Mouse (Mus musculus): Measurements from ENCODE around the gene Sae1. TPM values are rescaled to one million over a fixed set of nuclear protein-coding genes. Genes with fewer than 3 reads are reported as not detected.

Gene Sae1
- polyA plus RNA-seq, 1 experiment from 2014 or later = 232 TPM

DNA sequence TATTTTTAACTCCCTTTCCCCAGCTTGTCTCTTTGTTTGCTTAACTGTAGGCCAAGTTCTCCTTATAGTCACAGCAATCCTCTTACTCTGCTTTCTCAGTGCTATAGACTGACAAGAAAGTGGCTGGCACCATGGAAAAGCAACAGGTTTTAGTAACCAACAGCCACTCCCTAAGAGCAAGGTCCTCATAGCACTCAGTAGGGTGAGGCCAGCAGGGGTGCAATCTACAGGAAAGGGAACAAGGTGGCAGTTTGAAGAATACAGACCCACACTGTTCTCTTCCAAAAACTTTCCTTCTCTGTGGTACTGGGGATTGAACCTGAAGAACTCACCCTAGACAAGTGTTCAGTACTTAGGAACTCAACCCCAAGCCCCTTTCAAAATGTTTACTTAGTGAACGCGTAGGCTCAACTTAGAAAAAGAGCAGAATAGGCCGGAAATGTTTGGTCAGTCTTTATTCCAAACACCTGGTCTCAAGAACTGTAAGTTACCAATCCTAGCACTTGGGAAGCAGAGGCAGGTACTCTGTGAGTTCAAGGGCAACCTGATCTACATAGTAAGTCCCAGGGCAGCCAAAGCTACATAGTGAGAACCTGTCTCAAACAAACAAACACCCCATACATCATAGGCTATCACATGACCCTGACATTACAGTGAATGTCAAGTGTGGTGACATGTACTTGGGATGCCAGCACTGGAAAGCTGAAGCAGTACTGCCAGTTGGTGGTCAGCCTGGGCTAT, 31.6 kb downstream of the Sae1 start:
- WGBS = 84% methylated on average over 3 of the region's 3 CpGs
- no peak overlapping the region for H3K27ac ChIP-seq (replicated peaks; ENCODE audit: low read depth, low read length)
- DNase-seq (ENCODE audit: low spot score) (no peak), ATAC-seq (ENCODE audit: low read depth) (no peak)
- H3K9me3 ChIP-seq (ENCODE audit: control insufficient read depth, low read length) = 0 out of 2 replicates have a peak, but pooled peaks cover 4% of the 10 kb centered on the region
- H3K4me2 ChIP-seq (ENCODE audit: low read depth, low read length) = no peak overlapping the region
- peaks cover 69% of the 10 kb centered on the region for H3K36me3 ChIP-seq (ENCODE audit: control insufficient read depth, insufficient read depth, low read length)
- H3K4me1 ChIP-seq (ENCODE audit: control insufficient read depth, insufficient read depth, low read length) = no peaks in the 10 kb centered on the region
- no peaks in the 10 kb centered on the region for H3K27me3 ChIP-seq (replicated peaks; ENCODE audit: control insufficient read depth, insufficient read depth, low read length)
- H3K9ac ChIP-seq (ENCODE audit: low read depth, low read length) = no peak overlapping the region
- no peak overlapping the region for H3K4me3 ChIP-seq (ENCODE audit: low read depth, low read length)

DNA sequence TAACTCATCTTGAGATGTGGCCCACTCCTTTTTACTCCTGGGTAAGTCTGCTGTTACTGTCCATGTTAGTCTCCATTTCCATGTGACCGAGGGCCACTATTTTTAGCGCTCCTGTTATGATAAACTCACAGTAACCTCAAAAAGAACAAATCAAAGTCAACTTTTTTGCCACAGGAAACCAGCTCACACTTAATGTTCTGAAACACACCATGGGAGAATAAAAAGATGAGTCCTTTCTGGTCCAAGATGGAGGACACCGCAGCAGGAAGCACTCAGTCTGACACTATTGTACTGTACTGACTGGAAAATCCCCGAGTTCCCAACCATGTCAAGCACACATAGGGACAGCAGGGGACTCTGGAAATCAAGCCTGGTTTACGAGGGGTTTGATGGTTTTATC, 37.6 kb downstream of the Sae1 start:
- H3K27ac ChIP-seq (replicated peaks; ENCODE audit: low read depth, low read length) = no peak overlapping the region
- peaks cover 66% of the 10 kb centered on the region for H3K36me3 ChIP-seq (ENCODE audit: control insufficient read depth, insufficient read depth, low read length)
- no peaks in the 10 kb centered on the region for H3K27me3 ChIP-seq (replicated peaks; ENCODE audit: control insufficient read depth, insufficient read depth, low read length)
- H3K4me1 ChIP-seq (ENCODE audit: control insufficient read depth, insufficient read depth, low read length) = no peaks in the 10 kb centered on the region
- H3K4me2 ChIP-seq (ENCODE audit: low read depth, low read length) = no peak overlapping the region
- H3K4me3 ChIP-seq (ENCODE audit: low read depth, low read length) = no peak overlapping the region
- DNase-seq (ENCODE audit: low spot score) (no peak), ATAC-seq (ENCODE audit: low read depth) (no peak)
- H3K9ac ChIP-seq (ENCODE audit: low read depth, low read length) = no peak overlapping the region
- 87% methylated on average over 5 of the region's 5 CpGs for WGBS
- 0 out of 2 replicates have a peak, but pooled peaks cover 4% of the 10 kb centered on the region for H3K9me3 ChIP-seq (ENCODE audit: control insufficient read depth, low read length)

DNA sequence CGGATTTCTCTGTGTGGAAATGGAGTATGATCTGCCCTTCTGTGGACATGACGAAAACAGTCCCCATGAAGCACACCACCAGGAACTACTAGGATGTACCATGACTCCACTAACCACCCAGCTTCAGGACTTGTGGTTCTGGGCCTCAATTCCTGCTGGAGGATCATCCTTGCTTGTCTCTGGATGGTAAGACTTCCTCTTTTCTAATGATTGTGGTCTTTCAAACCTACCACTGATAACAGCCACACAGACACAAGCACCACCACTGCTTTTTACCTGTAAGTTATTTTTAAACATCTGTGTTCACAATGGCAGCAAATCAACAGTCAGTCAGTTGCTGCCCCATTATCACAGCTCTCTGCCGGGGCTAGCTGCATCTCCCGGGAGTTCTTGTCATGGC, 42.3 kb downstream of the Sae1 start:
- H3K27ac ChIP-seq (replicated peaks; ENCODE audit: low read depth, low read length) = no peak overlapping the region
- H3K4me1 ChIP-seq (ENCODE audit: control insufficient read depth, insufficient read depth, low read length) = no peaks in the 10 kb centered on the region
- H3K9ac ChIP-seq (ENCODE audit: low read depth, low read length) = no peak overlapping the region
- H3K27me3 ChIP-seq (replicated peaks; ENCODE audit: control insufficient read depth, insufficient read depth, low read length) = no peaks in the 10 kb centered on the region
- no peak for ATAC-seq (ENCODE audit: low read depth)
- no peaks in the 10 kb centered on the region for H3K9me3 ChIP-seq (ENCODE audit: control insufficient read depth, low read length)
- no peak overlapping the region for H3K4me2 ChIP-seq (ENCODE audit: low read depth, low read length)
- DNase-seq (ENCODE audit: low spot score) = no peak
- 88% methylated on average over 4 of the region's 4 CpGs for WGBS
- H3K4me3 ChIP-seq (ENCODE audit: low read depth, low read length) = no peak overlapping the region
- H3K36me3 ChIP-seq (ENCODE audit: control insufficient read depth, insufficient read depth, low read length) = peaks cover 68% of the 10 kb centered on the region

DNA sequence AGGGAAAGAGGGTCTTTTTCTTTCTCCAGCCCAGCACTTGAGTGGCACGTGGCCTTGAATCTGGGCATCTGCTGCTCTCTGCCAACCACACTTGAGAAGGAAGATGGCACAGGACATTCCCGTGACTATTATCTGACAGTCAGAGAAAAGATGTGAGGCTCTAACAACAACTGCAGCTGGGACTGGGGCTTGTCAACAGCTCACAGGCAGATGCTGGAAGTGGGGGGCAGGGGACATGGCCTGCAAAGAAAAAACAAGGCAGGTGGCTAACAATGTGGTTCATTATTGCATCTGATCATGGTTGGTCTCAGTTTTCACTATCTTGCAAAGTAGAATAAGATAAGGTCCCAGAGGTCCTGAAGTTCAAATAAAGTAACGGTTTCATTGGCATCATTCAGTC, 43.0 kb downstream of the Sae1 start:
- DNase-seq (ENCODE audit: low spot score) = no peak
- H3K4me2 ChIP-seq (ENCODE audit: low read depth, low read length) = no peak overlapping the region
- H3K27me3 ChIP-seq (replicated peaks; ENCODE audit: control insufficient read depth, insufficient read depth, low read length) = no peaks in the 10 kb centered on the region
- no peaks in the 10 kb centered on the region for H3K9me3 ChIP-seq (ENCODE audit: control insufficient read depth, low read length)
- no peak for ATAC-seq (ENCODE audit: low read depth)
- peaks cover 66% of the 10 kb centered on the region for H3K36me3 ChIP-seq (ENCODE audit: control insufficient read depth, insufficient read depth, low read length)
- H3K4me3 ChIP-seq (ENCODE audit: low read depth, low read length) = no peak overlapping the region
- WGBS = 91% methylated on average over 3 of the region's 3 CpGs
- H3K27ac ChIP-seq (replicated peaks; ENCODE audit: low read depth, low read length) = no peak overlapping the region
- H3K9ac ChIP-seq (ENCODE audit: low read depth, low read length) = no peak overlapping the region
- no peaks in the 10 kb centered on the region for H3K4me1 ChIP-seq (ENCODE audit: control insufficient read depth, insufficient read depth, low read length)

DNA sequence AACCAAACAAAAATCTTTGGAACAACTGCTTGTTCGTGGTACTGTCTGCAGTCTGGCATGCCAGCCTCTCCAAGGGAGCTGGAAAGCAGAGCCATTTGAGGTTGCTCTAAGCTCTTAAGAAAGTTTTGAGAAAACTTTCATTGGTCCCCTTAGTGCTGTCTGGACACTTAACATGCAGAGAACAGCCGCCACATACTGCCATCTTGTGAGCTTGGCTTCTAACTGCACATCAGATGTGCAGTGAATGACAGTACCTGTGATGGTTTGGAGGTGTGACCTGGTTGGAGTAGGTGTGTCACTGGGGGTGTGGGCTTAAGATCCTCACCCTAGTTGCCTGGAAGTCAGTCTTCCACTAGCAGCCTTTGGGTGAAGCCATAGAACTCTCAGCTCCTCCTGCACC, 49.9 kb downstream of the Sae1 start:
- peak; percentile 16 for DNase-seq (ENCODE audit: low spot score)

DNA sequence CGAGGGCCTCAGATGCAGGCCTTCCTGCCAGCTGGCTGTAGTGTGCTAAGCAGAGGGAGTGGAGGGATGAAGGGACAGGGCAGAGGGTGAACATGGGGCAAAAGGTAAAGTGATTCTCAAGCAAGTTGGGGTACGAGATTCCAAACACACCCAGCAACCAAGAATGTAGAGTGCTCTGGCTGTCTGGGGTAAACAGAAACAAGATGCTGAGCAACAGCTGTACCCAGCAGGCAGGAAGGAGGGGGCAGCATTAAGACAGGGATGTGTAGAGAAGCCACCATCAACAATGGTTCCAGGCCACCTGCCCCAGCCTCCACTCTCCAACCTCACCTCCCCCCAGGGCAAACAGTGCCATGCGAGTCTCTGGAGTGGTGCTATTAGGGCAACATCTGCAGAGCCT, 58.5 kb downstream of the Sae1 start:
- DNase-seq (ENCODE audit: low spot score) (no peak), ATAC-seq (ENCODE audit: low read depth) (0 out of 2 replicates have a peak, but pooled peaks have one; percentile 13)
- WGBS = 67% methylated on average over 3 of the region's 3 CpGs
- H3K27me3 ChIP-seq (replicated peaks; ENCODE audit: control insufficient read depth, insufficient read depth, low read length) = no peaks in the 10 kb centered on the region
- H3K27ac ChIP-seq (replicated peaks; ENCODE audit: low read depth, low read length) = no peak overlapping the region
- H3K4me1 ChIP-seq (ENCODE audit: control insufficient read depth, insufficient read depth, low read length) = no peaks in the 10 kb centered on the region
- peaks cover 76% of the 10 kb centered on the region for H3K36me3 ChIP-seq (ENCODE audit: control insufficient read depth, insufficient read depth, low read length)
- no peaks in the 10 kb centered on the region for H3K9me3 ChIP-seq (ENCODE audit: control insufficient read depth, low read length)
- H3K9ac ChIP-seq (ENCODE audit: low read depth, low read length) = no peak overlapping the region
- no peak overlapping the region for H3K4me2 ChIP-seq (ENCODE audit: low read depth, low read length)
- H3K4me3 ChIP-seq (ENCODE audit: low read depth, low read length) = no peak overlapping the region

More for the DNA sequence above, 49.9 kb downstream of the Sae1 start:
- Histone ChIP-seq H3K27ac (replicated peaks; ENCODE audit: low read depth, low read length) (no peak overlapping the region), H3K4me3 (ENCODE audit: low read depth, low read length) (no peak overlapping the region), H3K36me3 (ENCODE audit: control insufficient read depth, insufficient read depth, low read length) (peaks cover 64% of the 10 kb centered on the region), H3K4me1 (ENCODE audit: control insufficient read depth, insufficient read depth, low read length) (no peaks in the 10 kb centered on the region), H3K4me2 (ENCODE audit: low read depth, low read length) (no peak overlapping the region), H3K9ac (ENCODE audit: low read depth, low read length) (no peak overlapping the region), H3K27me3 (replicated peaks; ENCODE audit: control insufficient read depth, insufficient read depth, low read length) (no peaks in the 10 kb centered on the region), H3K9me3 (ENCODE audit: control insufficient read depth, low read length) (no peaks in the 10 kb centered on the region)
- no peak for ATAC-seq (ENCODE audit: low read depth)
- WGBS = 70% methylated on average over 2 of the region's 2 CpGs

DNA sequence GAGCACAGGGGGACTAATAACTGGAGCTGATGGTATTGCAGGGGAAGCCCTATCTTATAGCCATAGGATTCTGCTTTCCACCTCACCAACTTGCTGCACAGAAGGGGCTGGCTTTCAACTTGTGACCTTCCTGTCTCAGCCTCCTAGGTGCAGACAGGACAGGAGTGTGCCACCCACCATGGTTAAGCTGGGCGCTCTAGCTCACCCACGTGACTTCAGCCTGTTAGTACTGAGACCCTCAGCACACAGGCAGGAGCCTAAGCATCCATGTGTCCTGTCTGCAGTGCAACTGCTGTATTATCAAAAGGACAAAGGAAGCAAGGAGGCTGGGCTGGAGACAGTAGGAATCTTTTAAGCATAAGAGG, 61.0 kb downstream of the Sae1 start:
- ATAC-seq (ENCODE audit: low read depth) (no peak), DNase-seq (ENCODE audit: low spot score) (no peak)
- H3K4me2 ChIP-seq (ENCODE audit: low read depth, low read length) = no peak overlapping the region
- no peak overlapping the region for H3K4me3 ChIP-seq (ENCODE audit: low read depth, low read length)
- no peak overlapping the region for H3K9ac ChIP-seq (ENCODE audit: low read depth, low read length)
- no peak overlapping the region for H3K27ac ChIP-seq (replicated peaks; ENCODE audit: low read depth, low read length)
- H3K36me3 ChIP-seq (ENCODE audit: control insufficient read depth, insufficient read depth, low read length) = peaks cover 64% of the 10 kb centered on the region
- H3K27me3 ChIP-seq (replicated peaks; ENCODE audit: control insufficient read depth, insufficient read depth, low read length) = no peaks in the 10 kb centered on the region
- no peaks in the 10 kb centered on the region for H3K4me1 ChIP-seq (ENCODE audit: control insufficient read depth, insufficient read depth, low read length)
- H3K9me3 ChIP-seq (ENCODE audit: control insufficient read depth, low read length) = no peaks in the 10 kb centered on the region
- 85% methylated on average over 2 of the region's 2 CpGs for WGBS

DNA sequence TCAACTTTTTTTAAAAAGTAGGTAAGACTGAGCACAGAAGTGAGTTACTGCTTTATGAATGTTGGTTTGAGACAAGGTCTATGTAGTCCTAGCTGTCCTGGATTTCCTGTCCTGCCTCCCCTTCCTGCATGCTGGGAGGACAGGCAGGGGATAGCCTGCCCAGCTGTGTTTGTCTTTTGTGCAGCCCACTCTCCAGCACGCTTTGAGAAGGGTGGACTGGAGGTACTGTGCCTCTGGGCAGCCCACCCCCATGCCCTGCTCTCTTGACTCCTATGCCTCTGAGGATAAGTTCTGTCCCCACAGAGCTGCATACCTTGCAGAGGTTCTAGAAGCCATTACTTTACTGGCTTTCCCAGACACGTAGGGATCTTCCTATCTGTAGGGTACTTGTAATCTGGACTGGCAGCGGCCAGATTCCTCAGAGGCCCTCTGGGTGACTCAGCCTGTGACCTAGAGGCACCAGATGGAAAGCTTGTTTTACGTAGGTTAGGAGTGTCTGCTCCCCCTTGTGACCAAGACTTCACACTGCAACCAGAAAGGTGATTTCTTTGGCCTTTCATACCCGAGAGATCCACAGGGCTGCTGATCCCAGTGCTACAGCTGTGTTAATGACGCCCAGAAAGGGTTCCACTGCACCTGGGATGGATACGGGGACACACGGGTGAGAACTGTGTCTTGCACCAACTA, 61.5 kb downstream of the Sae1 start:
- Histone ChIP-seq H3K4me3 (ENCODE audit: low read depth, low read length) (no peak overlapping the region), H3K27me3 (replicated peaks; ENCODE audit: control insufficient read depth, insufficient read depth, low read length) (no peaks in the 10 kb centered on the region), H3K9ac (ENCODE audit: low read depth, low read length) (no peak overlapping the region), H3K36me3 (ENCODE audit: control insufficient read depth, insufficient read depth, low read length) (peaks cover 64% of the 10 kb centered on the region), H3K27ac (replicated peaks; ENCODE audit: low read depth, low read length) (peak overlapping the region; percentile 58; the same call in 1 of the 2 replicates), H3K9me3 (ENCODE audit: control insufficient read depth, low read length) (no peaks in the 10 kb centered on the region), H3K4me1 (ENCODE audit: control insufficient read depth, insufficient read depth, low read length) (no peaks in the 10 kb centered on the region), H3K4me2 (ENCODE audit: low read depth, low read length) (no peak overlapping the region)
- ATAC-seq (ENCODE audit: low read depth) (peak; percentile 70), DNase-seq (ENCODE audit: low spot score) (peak; percentile 87)
- 31% methylated on average over 8 of the region's 8 CpGs for WGBS

DNA sequence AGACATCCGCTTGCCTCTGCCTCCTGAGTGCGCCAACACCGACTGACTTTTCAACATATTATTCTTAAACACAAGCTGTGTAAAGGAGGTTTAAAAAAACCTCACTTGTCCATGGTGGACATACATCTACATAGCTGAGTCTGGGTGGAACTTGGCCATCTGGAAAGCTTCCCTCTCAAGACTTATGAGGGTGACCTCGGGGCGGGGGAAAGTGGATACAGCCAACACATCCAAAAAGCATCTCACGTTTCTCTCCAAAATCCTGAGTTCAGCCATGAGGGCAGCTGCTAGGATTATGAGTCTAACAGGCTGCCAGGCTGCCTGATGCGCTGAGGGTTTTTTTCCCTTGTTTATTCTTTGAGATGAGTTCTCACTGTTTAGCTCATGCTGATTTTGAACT, 62.9 kb downstream of the Sae1 start:
- 75% methylated on average over 7 of the region's 7 CpGs for WGBS
- peaks cover 54% of the 10 kb centered on the region for H3K36me3 ChIP-seq (ENCODE audit: control insufficient read depth, insufficient read depth, low read length)

More for the DNA sequence above, 62.9 kb downstream of the Sae1 start:
- H3K27me3 ChIP-seq (replicated peaks; ENCODE audit: control insufficient read depth, insufficient read depth, low read length) = no peaks in the 10 kb centered on the region
- no peak overlapping the region for H3K4me3 ChIP-seq (ENCODE audit: low read depth, low read length)
- no peaks in the 10 kb centered on the region for H3K9me3 ChIP-seq (ENCODE audit: control insufficient read depth, low read length)
- peak; percentile 72 for DNase-seq (ENCODE audit: low spot score)
- no peak overlapping the region for H3K9ac ChIP-seq (ENCODE audit: low read depth, low read length)
- ATAC-seq (ENCODE audit: low read depth) = no peak
- no peak overlapping the region for H3K4me2 ChIP-seq (ENCODE audit: low read depth, low read length)
- H3K27ac ChIP-seq (replicated peaks; ENCODE audit: low read depth, low read length) = no peak overlapping the region
- no peaks in the 10 kb centered on the region for H3K4me1 ChIP-seq (ENCODE audit: control insufficient read depth, insufficient read depth, low read length)

Data from embryonic facial prominence, embryonic 14.5 days (tissue).